9 mouse cellular contexts compared by ENCODE assay signal in the genomic region with DNA sequence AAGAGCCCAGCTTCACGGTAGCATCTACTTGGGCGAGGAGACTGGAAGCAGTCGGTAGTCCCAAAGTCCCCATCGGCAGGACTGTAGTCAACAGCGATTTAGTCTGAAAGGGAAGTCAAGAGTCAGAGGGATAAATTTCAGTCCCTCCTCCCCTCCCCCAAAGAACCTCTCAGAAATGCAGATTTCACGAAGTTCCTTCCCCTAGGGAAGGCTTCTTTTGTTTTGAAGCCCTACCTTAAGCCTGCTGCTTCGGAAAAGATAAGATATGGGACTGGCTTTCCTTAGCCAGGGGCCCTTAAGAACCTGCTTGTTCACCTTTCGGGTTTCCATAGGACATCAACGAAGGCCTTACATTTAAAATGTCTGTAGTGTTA. TPM values are rescaled to one million over a fixed set of nuclear protein-coding genes. Genes with fewer than 3 reads are reported as not detected.
DNase-seq lines count a peak whose midpoint lies in the region; ATAC-seq and TF ChIP-seq lines count a peak whose summit lies in the region.
"Had no signal": no experiment of that assay in that cellular context is flagged by ENCODE, and none has a peak within 500 bp of the region (broad histone marks: within the 10 kb centered on the region; RNA-seq: fewer than 3 reads in every experiment).

No protein-coding gene starts in this region.

- no peak for ATAC-seq in kidney, embryonic 14.5 days (ENCODE audit: low FRiP score, low TSS enrichment)
- ATAC-seq in intestine, embryonic 14.5 days (replicated peaks; ENCODE audit: low FRiP score, low TSS enrichment, low read depth), result no peak
- no peak for ATAC-seq in midbrain, postnatal 0 days (ENCODE audit: low FRiP score)

- peak overlapping the region; percentile 80 for H3K4me3 ChIP-seq in kidney, embryonic 14.5 days (ENCODE audit: low read length)
- peak overlapping the region; percentile 80 for H3K4me3 ChIP-seq in embryonic facial prominence, embryonic 10.5 days
- H3K4me3 ChIP-seq in intestine, embryonic 14.5 days (ENCODE audit: low read depth, low read length), result peak overlapping the region; percentile 80
- H3K4me3 ChIP-seq in midbrain, postnatal 0 days (ENCODE audit: low read depth, low read length), result peak overlapping the region; percentile 75; the same call in 1 of the 2 replicates

- H3K36me3 ChIP-seq in kidney, embryonic 14.5 days (ENCODE audit: control insufficient read depth, insufficient read depth, low read length), result no peaks in the 10 kb centered on the region
- H3K36me3 ChIP-seq in embryonic facial prominence, embryonic 10.5 days (replicated peaks), result no peaks in the 10 kb centered on the region
- H3K36me3 ChIP-seq in intestine, embryonic 14.5 days (ENCODE audit: control insufficient read depth, insufficient read depth, low read length), result no peaks in the 10 kb centered on the region
- no peaks in the 10 kb centered on the region for H3K36me3 ChIP-seq in midbrain, postnatal 0 days (ENCODE audit: insufficient read depth, low read length)

- TF ChIP-seq CTCF in midbrain, postnatal 0 days (IDR thresholded peaks at IDR 0.05), result no peak

- no peak overlapping the region for H3K27ac ChIP-seq in kidney, embryonic 14.5 days (ENCODE audit: low read depth, low read length)
- peak overlapping the region; percentile 86 for H3K27ac ChIP-seq in embryonic facial prominence, embryonic 10.5 days (replicated peaks)
- H3K27ac ChIP-seq in intestine, embryonic 14.5 days (ENCODE audit: low read depth), result no peak overlapping the region
- H3K27ac ChIP-seq in midbrain, postnatal 0 days (ENCODE audit: low read depth, low read length), result no peak overlapping the region

- H3K27me3 ChIP-seq in kidney, embryonic 14.5 days (ENCODE audit: control insufficient read depth, insufficient read depth, low read length), result no peaks in the 10 kb centered on the region; the same call in 1 of the 2 replicates
- H3K27me3 ChIP-seq in embryonic facial prominence, embryonic 10.5 days (replicated peaks; ENCODE audit: low read depth, poor library complexity, severe bottlenecking), result peaks cover 17% of the 10 kb centered on the region
- H3K27me3 ChIP-seq in intestine, embryonic 14.5 days (replicated peaks; ENCODE audit: control insufficient read depth, insufficient read depth, low read length), result no peaks in the 10 kb centered on the region; the same call in 1 of the 2 replicates
- peaks cover 7% of the 10 kb centered on the region for H3K27me3 ChIP-seq in midbrain, postnatal 0 days (ENCODE audit: insufficient read depth, low read length)
- H3K27me3 ChIP-seq: Patski had no signal

- no peak for DNase-seq in kidney, postnatal 10 days
- DNase-seq in embryonic facial prominence, embryonic 10.5 days (ENCODE audit: low spot score), result no peak
- no peak for DNase-seq in intestine, embryonic 14.5 days (ENCODE audit: low spot score)
- DNase-seq in midbrain, postnatal 0 days (ENCODE audit: low spot score), result no peak
- no peak for DNase-seq in cerebellum, postnatal 4 days (ENCODE audit: low spot score in 2 of 2)
- DNase-seq in urinary bladder, postnatal 4 days (ENCODE audit: low spot score in 2 of 2), result no peak
- DNase-seq in kidney, adult 18-20 months, result no peak

- 16% methylated on average over 9 of the region's 9 CpGs for WGBS in kidney, embryonic 14.5 days
- WGBS in embryonic facial prominence, embryonic 10.5 days, result 10% methylated on average over 9 of the region's 9 CpGs
- 18% methylated on average over 9 of the region's 9 CpGs for WGBS in intestine, embryonic 14.5 days
- WGBS in midbrain, postnatal 0 days, result 13% methylated on average over 9 of the region's 9 CpGs

- peak overlapping the region; percentile 71; the same call in 1 of the 2 replicates for H3K9ac ChIP-seq in kidney, embryonic 14.5 days (ENCODE audit: low read depth, low read length)
- peak overlapping the region; percentile 56 for H3K9ac ChIP-seq in intestine, embryonic 14.5 days (ENCODE audit: low read length)
- no peak overlapping the region for H3K9ac ChIP-seq in midbrain, postnatal 0 days (replicated peaks; ENCODE audit: low read length, poor library complexity, severe bottlenecking)

- H3K4me1 ChIP-seq in kidney, embryonic 14.5 days (ENCODE audit: control insufficient read depth, insufficient read depth, low read length), result no peaks in the 10 kb centered on the region; the same call in 1 of the 2 replicates
- peaks cover 20% of the 10 kb centered on the region; the same call in 1 of the 2 replicates for H3K4me1 ChIP-seq in embryonic facial prominence, embryonic 10.5 days
- peaks cover 5% of the 10 kb centered on the region; the same call in 1 of the 2 replicates for H3K4me1 ChIP-seq in intestine, embryonic 14.5 days (replicated peaks; ENCODE audit: control insufficient read depth, insufficient read depth, low read length)
- H3K4me1 ChIP-seq in midbrain, postnatal 0 days (ENCODE audit: insufficient read depth, low read length), result peaks cover 5% of the 10 kb centered on the region

- H3K9me3 ChIP-seq in kidney, embryonic 14.5 days (ENCODE audit: control insufficient read depth, low read length), result no peaks in the 10 kb centered on the region
- H3K9me3 ChIP-seq in embryonic facial prominence, embryonic 10.5 days, result no peaks in the 10 kb centered on the region
- H3K9me3 ChIP-seq in intestine, embryonic 14.5 days (ENCODE audit: control insufficient read depth, low read length), result no peaks in the 10 kb centered on the region
- H3K9me3 ChIP-seq in midbrain, postnatal 0 days (ENCODE audit: low read length), result no peaks in the 10 kb centered on the region

- peak overlapping the region; percentile 99 for H3K4me2 ChIP-seq in kidney, embryonic 14.5 days (replicated peaks; ENCODE audit: low read depth, low read length)
- peak overlapping the region; percentile 100 for H3K4me2 ChIP-seq in intestine, embryonic 14.5 days (ENCODE audit: low read length)
- peak overlapping the region; percentile 100 for H3K4me2 ChIP-seq in midbrain, postnatal 0 days (ENCODE audit: low read depth, low read length, poor library complexity, severe bottlenecking)

RNA-seq across cellular contexts. Expression of gene Cdc14b, which starts 0.7 kb away (rescaled TPM):
- polyA plus RNA-seq in kidney, embryonic 14.5 days (2014; fragmentation: Nextera tagmentation; extraction: Ambion mirVana), result 15.4 and 24.8 TPM in 2 replicates
- 28.4 and 32.2 TPM in 2 replicates for polyA plus RNA-seq in embryonic facial prominence, embryonic 10.5 days (2016; fragmentation: Nextera tagmentation; extraction: Ambion mirVana)
- polyA plus RNA-seq in intestine, embryonic 14.5 days (2014; fragmentation: Nextera tagmentation; extraction: Ambion mirVana), result 16.6 and 19.2 TPM in 2 replicates
- 4.2 and 4.6 TPM in 2 replicates for total RNA-seq in midbrain, postnatal 0 days (2014; rRNA removed)
- polyA plus RNA-seq in midbrain, postnatal 0 days (2015; fragmentation: Nextera tagmentation; extraction: Ambion mirVana), result 0.72 and 1.2 TPM in 2 replicates

RNA-seq across cellular contexts. Expression of gene Aaed1, which starts 36.8 kb away (rescaled TPM):
- 32.7 and 47.0 TPM in 2 replicates for polyA plus RNA-seq in kidney, embryonic 14.5 days (2014; fragmentation: Nextera tagmentation; extraction: Ambion mirVana)
- polyA plus RNA-seq in embryonic facial prominence, embryonic 10.5 days (2016; fragmentation: Nextera tagmentation; extraction: Ambion mirVana), result 31.3 and 33.5 TPM in 2 replicates
- polyA plus RNA-seq in intestine, embryonic 14.5 days (2014; fragmentation: Nextera tagmentation; extraction: Ambion mirVana), result 42.9 and 47.3 TPM in 2 replicates
- 12.3 and 12.6 TPM in 2 replicates for total RNA-seq in midbrain, postnatal 0 days (2014; rRNA removed)
- polyA plus RNA-seq in midbrain, postnatal 0 days (2015; fragmentation: Nextera tagmentation; extraction: Ambion mirVana), result 12.0 and 13.5 TPM in 2 replicates
